ENCODE assay signal across 7 mouse cellular contexts in the genomic region with DNA sequence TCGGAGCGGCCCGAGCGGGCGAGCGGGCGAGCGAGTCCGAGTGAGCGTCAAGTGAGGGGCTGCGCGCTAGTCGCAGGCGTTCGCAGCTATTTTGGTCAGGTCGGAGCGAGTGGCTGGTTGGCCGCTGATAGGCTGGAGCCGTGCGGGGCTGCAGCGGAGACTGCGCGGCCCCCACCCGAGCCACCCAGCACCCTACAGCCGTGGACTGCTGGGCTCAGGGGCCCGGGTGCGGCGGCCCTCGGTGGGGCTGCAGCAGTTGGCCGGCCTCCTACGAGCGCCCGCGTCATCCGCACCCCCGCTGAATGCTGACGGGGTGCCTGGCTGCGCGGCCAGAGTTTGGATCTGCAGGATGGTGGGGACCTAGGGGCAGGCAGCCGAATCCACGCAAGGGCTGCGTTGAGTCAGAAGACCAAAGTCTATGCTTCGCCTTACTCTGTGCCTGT. TPM values are rescaled to one million over a fixed set of nuclear protein-coding genes. Genes with fewer than 3 reads are reported as not detected.
DNase-seq lines count a peak whose midpoint lies in the region; ATAC-seq and TF ChIP-seq lines count a peak whose summit lies in the region.

No protein-coding gene starts in this region.

- peak overlapping the region; percentile 75 for H3K4me3 ChIP-seq in embryonic facial prominence, embryonic 10.5 days
- H3K4me3 ChIP-seq in midbrain, embryonic 12.5 days, result peak overlapping the region; percentile 81
- peak overlapping the region; percentile 59 for H3K4me3 ChIP-seq in stomach, postnatal 0 days (ENCODE audit: low read depth, low read length)

- under 1% methylated on average over 43 of the region's 43 CpGs for WGBS in embryonic facial prominence, embryonic 10.5 days
- whole genome bisulfite sequencing in midbrain, embryonic 12.5 days, result 0% methylated on average over 39 of the region's 43 CpGs
- 10% methylated on average over 20 of the region's 43 CpGs for WGBS in stomach, postnatal 0 days

- ATAC-seq in midbrain, embryonic 12.5 days (ENCODE audit: low FRiP score, low read depth), result peak; percentile 68
- peak; percentile 64 for ATAC-seq in stomach, postnatal 0 days (ENCODE audit: low FRiP score, low TSS enrichment)

- TF ChIP-seq EP300 in stomach, postnatal 0 days (optimal IDR thresholded peaks at IDR 0.05), result no peak

- H3K27me3 ChIP-seq in embryonic facial prominence, embryonic 10.5 days (replicated peaks; ENCODE audit: low read depth, poor library complexity, severe bottlenecking), result peaks cover 64% of the 10 kb centered on the region
- H3K27me3 ChIP-seq in midbrain, embryonic 12.5 days, result peaks cover 40% of the 10 kb centered on the region
- H3K27me3 ChIP-seq in stomach, postnatal 0 days (ENCODE audit: control insufficient read depth, insufficient read depth, low read length), result no peaks in the 10 kb centered on the region

- no peak for TF ChIP-seq CTCF in stomach, postnatal 0 days (IDR thresholded peaks at IDR 0.05; ENCODE audit: low read depth)

- H3K9ac ChIP-seq in midbrain, embryonic 12.5 days (replicated peaks), result peak overlapping the region; percentile 95
- peak overlapping the region; percentile 59 for H3K9ac ChIP-seq in stomach, postnatal 0 days (ENCODE audit: low read length)

- peak; percentile 12 for DNase-seq in urinary bladder, postnatal 25 days (ENCODE audit: low spot score)
- no peak for DNase-seq in urinary bladder, postnatal 10 days (ENCODE audit: low spot score)
- peak; percentile 65 for DNase-seq in embryonic facial prominence, embryonic 10.5 days (ENCODE audit: low spot score)
- DNase-seq in heart, postnatal 10 days, result peak; percentile 56 to 60
- peak; percentile 66 to 76 for DNase-seq in left cerebral cortex, adult 8-10 months (ENCODE audit: low spot score in 2 of 2)
- DNase-seq in stomach, postnatal 0 days (ENCODE audit: low spot score), result peak; percentile 34

- H3K4me2 ChIP-seq in midbrain, embryonic 12.5 days (replicated peaks), result peak overlapping the region; percentile 99
- peak overlapping the region; percentile 100 for H3K4me2 ChIP-seq in stomach, postnatal 0 days (replicated peaks; ENCODE audit: low read depth)

- intact Hi-C loops in heart, postnatal 10 days (cut with DNase I), result loop anchor here (5.0 to 10.0 kb wide), 2 partner anchors 246 to 299 kb away; no protein-coding TSS in a partner anchor

- H3K27ac ChIP-seq in embryonic facial prominence, embryonic 10.5 days (replicated peaks), result peak overlapping the region; percentile 85
- peak overlapping the region; percentile 94 for H3K27ac ChIP-seq in midbrain, embryonic 12.5 days (replicated peaks)
- no peak overlapping the region; the same call in 1 of the 2 replicates for H3K27ac ChIP-seq in stomach, postnatal 0 days (replicated peaks)

- peaks cover 35% of the 10 kb centered on the region for H3K4me1 ChIP-seq in embryonic facial prominence, embryonic 10.5 days
- peaks cover 42% of the 10 kb centered on the region for H3K4me1 ChIP-seq in midbrain, embryonic 12.5 days
- no peaks in the 10 kb centered on the region for H3K4me1 ChIP-seq in stomach, postnatal 0 days (replicated peaks; ENCODE audit: control insufficient read depth, insufficient read depth)

- peaks cover 9% of the 10 kb centered on the region for H3K36me3 ChIP-seq in embryonic facial prominence, embryonic 10.5 days (replicated peaks)
- H3K36me3 ChIP-seq in midbrain, embryonic 12.5 days, result peaks cover 9% of the 10 kb centered on the region
- H3K36me3 ChIP-seq in stomach, postnatal 0 days (ENCODE audit: control insufficient read depth, insufficient read depth, low read length), result no peaks in the 10 kb centered on the region

- no peaks in the 10 kb centered on the region for H3K9me3 ChIP-seq in embryonic facial prominence, embryonic 10.5 days
- H3K9me3 ChIP-seq in midbrain, embryonic 12.5 days, result no peaks in the 10 kb centered on the region
- no peaks in the 10 kb centered on the region for H3K9me3 ChIP-seq in stomach, postnatal 0 days (ENCODE audit: control insufficient read depth, low read length)

RNA-seq across cellular contexts. Expression of a gene that starts 1.9 kb away (rescaled TPM):
- polyA plus RNA-seq in embryonic facial prominence, embryonic 10.5 days (2016; fragmentation: Nextera tagmentation; extraction: Ambion mirVana), result 0.79 and 0.98 TPM in 2 replicates
- under 1 TPM; 0.42 to 0.43 TPM for total RNA-seq in heart, postnatal 10 days (2021)
- total RNA-seq in left cerebral cortex, adult 8-10 months (2022), result 10 to 100 TPM; 83.9 to 94.8 (median 90.8) TPM
- polyA plus RNA-seq in midbrain, embryonic 12.5 days (2016; fragmentation: Nextera tagmentation; extraction: Ambion mirVana), result 3.8 TPM in 2 replicates
- 0.51 and 0.62 TPM in 2 replicates for polyA plus RNA-seq in stomach, postnatal 0 days (2015; fragmentation: Nextera tagmentation; extraction: Ambion mirVana)
